Comparison of ENCODE assay signal across 8 mouse cellular contexts in the genomic region with DNA sequence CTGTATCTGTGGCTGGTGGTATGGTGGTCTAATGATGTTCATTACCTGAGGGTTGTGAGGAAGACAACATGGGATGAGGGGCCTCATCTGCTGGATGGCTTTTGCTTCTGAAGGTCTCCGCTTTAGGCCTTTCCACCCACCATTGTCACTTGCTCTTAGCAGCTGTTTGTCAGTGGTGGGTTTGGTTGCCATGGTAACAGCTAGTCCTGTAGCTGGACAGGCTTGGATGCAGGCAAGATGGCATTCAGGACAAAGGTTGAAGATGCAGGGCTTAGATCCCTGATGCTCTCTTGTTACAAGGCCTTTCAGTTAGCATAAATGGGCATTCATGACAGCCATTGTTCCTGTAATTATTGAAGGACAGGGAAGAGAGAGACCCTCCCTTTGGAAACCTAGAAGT. TPM values are rescaled to one million over a fixed set of nuclear protein-coding genes. Genes with fewer than 3 reads are reported as not detected.
DNase-seq lines count a peak whose midpoint lies in the region; ATAC-seq and TF ChIP-seq lines count a peak whose summit lies in the region.

TSS of gene Prkar2a (plus strand) at position 209 of the 400 bp plus-strand sequence.

- H3K4me2 ChIP-seq in forebrain, embryonic 11.5 days (ENCODE audit: low read depth, low read length, severe bottlenecking) = no peak within 1 kb of the TSS
- no peak within 1 kb of the TSS for H3K4me2 ChIP-seq in limb, embryonic 15.5 days

- TF ChIP-seq CTCF in testis, adult 2 months (IDR thresholded peaks at IDR 0.05; ENCODE audit: control insufficient read depth, insufficient read depth, insufficient replicate concordance, low read depth, low read length) = no peak
- no peak for TF ChIP-seq CTCF in small intestine, adult 2 months (IDR thresholded peaks at IDR 0.05; ENCODE audit: extremely low read depth, insufficient read length, insufficient replicate concordance, low read depth, low read length)

- TF ChIP-seq POLR2A in testis, adult 2 months (IDR thresholded peaks at IDR 0.05; ENCODE audit: control insufficient read depth, low read depth, low read length) = peak; percentile 32; the same call in 1 of the 2 replicates
- TF ChIP-seq POLR2A in small intestine, adult 2 months (IDR thresholded peaks at IDR 0.05; ENCODE audit: low read depth, low read length) = no peak

- ATAC-seq in forebrain, embryonic 11.5 days (replicated peaks; ENCODE audit: low FRiP score) = no peak
- no peak for ATAC-seq in limb, embryonic 15.5 days (ENCODE audit: insufficient number of reproducible peaks, low FRiP score, low TSS enrichment, low read depth)

- no peak within 1 kb of the TSS for H3K27ac ChIP-seq in testis, adult 2 months (ENCODE audit: control insufficient read depth, insufficient read depth, low read depth, low read length)
- H3K27ac ChIP-seq in forebrain, embryonic 11.5 days (ENCODE audit: low read depth, low read length) = peak within 1 kb of the TSS; percentile 12; the same call in 1 of the 2 replicates
- no peak within 1 kb of the TSS for H3K27ac ChIP-seq in limb, embryonic 15.5 days
- H3K27ac ChIP-seq in small intestine, adult 2 months (ENCODE audit: insufficient read depth, low read depth, low read length) = peak within 1 kb of the TSS; percentile 89

- H3K9me3 ChIP-seq in forebrain, embryonic 11.5 days (ENCODE audit: control insufficient read depth, low read length) = no peaks in the 10 kb centered on the region
- no peaks in the 10 kb centered on the region for H3K9me3 ChIP-seq in limb, embryonic 15.5 days

- H3K4me3 ChIP-seq in testis, adult 2 months (ENCODE audit: control insufficient read depth, low read depth, low read length) = peak within 1 kb of the TSS; percentile 98
- no peak within 1 kb of the TSS for H3K4me3 ChIP-seq in forebrain, embryonic 11.5 days (ENCODE audit: low read depth, low read length)
- H3K4me3 ChIP-seq in limb, embryonic 15.5 days = no peak within 1 kb of the TSS
- no peak within 1 kb of the TSS for H3K4me3 ChIP-seq in small intestine, adult 2 months (ENCODE audit: low read depth, low read length)

- WGBS in forebrain, embryonic 11.5 days = 13% methylated on average over 1 of the region's 1 CpGs
- WGBS in limb, embryonic 15.5 days = 88% methylated on average over 1 of the region's 1 CpGs
- WGBS in small intestine, adult 2 months = 100% methylated on average over 1 of the region's 1 CpGs

- peaks cover 16% of the 10 kb centered on the region for H3K4me1 ChIP-seq in testis, adult 2 months (ENCODE audit: control insufficient read depth, insufficient read depth, low read length)
- H3K4me1 ChIP-seq in forebrain, embryonic 11.5 days (replicated peaks; ENCODE audit: control insufficient read depth, insufficient read depth, low read length) = peaks cover 10% of the 10 kb centered on the region
- H3K4me1 ChIP-seq in limb, embryonic 15.5 days = peaks cover 20% of the 10 kb centered on the region
- H3K4me1 ChIP-seq in small intestine, adult 2 months (ENCODE audit: control insufficient read depth, insufficient read depth, insufficient read length, low read length) = peaks cover 42% of the 10 kb centered on the region

- H3K9ac ChIP-seq in forebrain, embryonic 11.5 days (ENCODE audit: low read length) = no peak within 1 kb of the TSS
- no peak within 1 kb of the TSS for H3K9ac ChIP-seq in limb, embryonic 15.5 days

- no peaks in the 10 kb centered on the region for H3K27me3 ChIP-seq in testis, adult 2 months (ENCODE audit: control insufficient read depth, insufficient read depth, low read length)
- no peaks in the 10 kb centered on the region; the same call in 1 of the 2 replicates for H3K27me3 ChIP-seq in forebrain, embryonic 11.5 days (ENCODE audit: control insufficient read depth, insufficient read depth, low read length)
- no peaks in the 10 kb centered on the region for H3K27me3 ChIP-seq in limb, embryonic 15.5 days
- H3K27me3 ChIP-seq in small intestine, adult 2 months (ENCODE audit: control insufficient read depth, insufficient read depth, low read length) = no peaks in the 10 kb centered on the region

- DNase-seq in testis, postnatal 10 days (ENCODE audit: low spot score) = no peak
- DNase-seq in forebrain, embryonic 11.5 days (ENCODE audit: low spot score) = peak; percentile 62
- DNase-seq in heart, postnatal 36 days = no peak
- no peak for DNase-seq in ovary, postnatal 36 days (ENCODE audit: low spot score)
- DNase-seq in spleen, adult 12 weeks (ENCODE audit: low spot score) = no peak

- intact Hi-C loops in heart, postnatal 36 days (cut with DNase I) = no loop called here

- H3K36me3 ChIP-seq in testis, adult 2 months (ENCODE audit: control insufficient read depth, insufficient read depth, low read length) = no peaks in the 10 kb centered on the region; the same call in 1 of the 2 replicates
- H3K36me3 ChIP-seq in forebrain, embryonic 11.5 days (ENCODE audit: control insufficient read depth, insufficient read depth, low read length) = no peaks in the 10 kb centered on the region
- H3K36me3 ChIP-seq in limb, embryonic 15.5 days = peaks cover 8% of the 10 kb centered on the region; the same call in 1 of the 2 replicates
- H3K36me3 ChIP-seq in small intestine, adult 2 months (ENCODE audit: control insufficient read depth, insufficient read depth, low read length) = peaks cover 5% of the 10 kb centered on the region; the same call in 1 of the 2 replicates

RNA-seq across cellular contexts. Expression of gene Prkar2a, which starts in this region (rescaled TPM):
- polyA plus RNA-seq in testis, adult 2 months (2012; rRNA removed) = 105 and 112 TPM in 2 replicates
- polyA plus RNA-seq in forebrain, embryonic 11.5 days (2014; fragmentation: Nextera tagmentation; extraction: Ambion mirVana) = 54.1 and 56.8 TPM in 2 replicates
- total RNA-seq in heart, postnatal 36 days (2021) = 10 to 100 TPM; 86.0 to 88.1 TPM
- 24.2 and 28.2 TPM in 2 replicates for polyA plus RNA-seq in limb, embryonic 15.5 days (2015; fragmentation: Nextera tagmentation; extraction: Ambion mirVana)
- polyA plus RNA-seq in small intestine, adult 2 months (2012; rRNA removed) = 17.6 and 31.5 TPM in 2 replicates

Comparison
In these comparisons a context has a peak if more than half of its experiments do, and no peak if none do; other contexts are left out.
1. H3K27ac ChIP-seq: peak in forebrain, embryonic 11.5 days (single experiment) and small intestine, adult 2 months (single experiment); none in testis, adult 2 months (single experiment) and limb, embryonic 15.5 days (single experiment).